Mouse (Mus musculus): ENCODE measurements around the gene Ankzf1.

- TF ChIP-seq EP300 (IDR thresholded peaks at IDR 0.05; ENCODE audit: low read depth) (no peak), CTCF (IDR thresholded peaks at IDR 0.05; ENCODE audit: low read depth) (peak; percentile 52)
These were observed 49.4 kb upstream of the Ankzf1 start, which contains the start of the genes Cnppd1 and Retreg2 for GRCm38 (mm10) chr1:75142301-75143261.
